Mouse (Mus musculus) left cerebral cortex, postnatal 25 days (tissue): ENCODE measurements around the gene Lrrc74b. TPM values are rescaled to one million over a fixed set of nuclear protein-coding genes. Genes with fewer than 3 reads are reported as not detected.
A peak's percentile ranks its signal among the peaks of the same experiment; 100 is the strongest.

Source experiments
- DNase-seq, 2 experiments: peaks; one replicate each; pipeline ENCODE4 v3.0.0; 2022; ENCODE audit warnings: low spot score in 2 of 2, mixed read lengths in 1 of 2
- intact Hi-C: fragments of 180-260 bp; cut with DNase I; formaldehyde crosslinking; loops from one replicate; pipeline ENCODE4 v1.15.1; 2025
- total RNA-seq, 2 experiments: library from RNA; stranded (reverse); gene quantifications; 2 replicates each; pipeline ENCODE4 v1.2.3; 2021

Lrrc74b gene
- under 1 TPM; 0.71 to 0.85 TPM for total RNA-seq

GRCm38 (mm10) chr16:17561128-17561750 lies at the start of gene Lrrc74b:
Gene Lrrc74b (minus strand): TSS chr16:17561247.
- no peak for DNase-seq
- intact Hi-C loops, result no loop called here

- intact Hi-C loops, result no loop called here
- DNase-seq, result peak in 1 of 2 experiments; percentile 70
Measured at GRCm38 (mm10) chr16:17605684-17606083, 44.6 kb upstream of the Lrrc74b start.

GRCm38 (mm10) chr16:17604941-17605340 lies 43.9 kb upstream of the Lrrc74b start:
- intact Hi-C loops, result no loop called here
- DNase-seq, result no peak

GRCm38 (mm10) chr16:17600944-17601562 lies 40.0 kb upstream of the Lrrc74b start:
- intact Hi-C loops, result no loop called here
- no peak for DNase-seq

- no peak for DNase-seq
- intact Hi-C loops, result no loop called here
Measured at GRCm38 (mm10) chr16:17590731-17591130, 29.7 kb upstream of the Lrrc74b start.

GRCm38 (mm10) chr16:17584555-17584954 lies 23.5 kb upstream of the Lrrc74b start:
- intact Hi-C loops, result no loop called here
- no peak for DNase-seq

- DNase-seq, result no peak
- intact Hi-C loops, result no loop called here
Measured at GRCm38 (mm10) chr16:17583064-17583463, 22.0 kb upstream of the Lrrc74b start, which contains the start of gene Slc7a4. Gene Slc7a4 (minus strand): TSS chr16:17583214.

- intact Hi-C loops, result loop anchor here (1.0 kb wide), 1 partner anchor 15 kb away; no protein-coding TSS in a partner anchor
Measured at GRCm38 (mm10) chr16:17576825-17577215, 15.8 kb upstream of the Lrrc74b start.

GRCm38 (mm10) chr16:17575870-17576824 lies 15.1 kb upstream of the Lrrc74b start:
- intact Hi-C loops, result loop anchor here (1.0 kb wide), 1 partner anchor 14 kb away; no protein-coding TSS in a partner anchor
- peak; percentile 81 to 86 for DNase-seq

More at GRCm38 (mm10) chr16:17576825-17577215, 15.8 kb upstream of the Lrrc74b start:
- no peak for DNase-seq

- intact Hi-C loops, result no loop called here
- no peak for DNase-seq
Measured at GRCm38 (mm10) chr16:17566186-17566585, 5.1 kb upstream of the Lrrc74b start.

GRCm38 (mm10) chr16:17564771-17565170 lies 3.7 kb upstream of the Lrrc74b start:
- DNase-seq, result no peak
- intact Hi-C loops, result loop anchor here (1.0 kb wide), 1 partner anchor 10 kb away; no protein-coding TSS in a partner anchor

GRCm38 (mm10) chr16:17564221-17564620 lies 3.2 kb upstream of the Lrrc74b start:
- intact Hi-C loops, result loop anchor here (1.0 kb wide), 1 partner anchor 10 kb away; no protein-coding TSS in a partner anchor
- peak in 1 of 2 experiments; percentile 80 for DNase-seq

GRCm38 (mm10) chr16:17563580-17563979 lies 2.5 kb upstream of the Lrrc74b start:
- DNase-seq, result peak in 1 of 2 experiments; percentile 66
- intact Hi-C loops, result no loop called here

GRCm38 (mm10) chr16:17561751-17562208 lies 733 bp upstream of the Lrrc74b start, which contains the start of gene P2rx6:
Gene P2rx6 (plus strand): TSS chr16:17561885.
- DNase-seq, result peak in 1 of 2 experiments; percentile 62
- intact Hi-C loops, result loop anchor here (1.0 kb wide), 1 partner anchor 15 kb away; no protein-coding TSS in a partner anchor

GRCm38 (mm10) chr16:17559396-17560027 lies 1.5 kb downstream of the Lrrc74b start:
- intact Hi-C loops, result loop anchor here (2.0 to 5.0 kb wide), 2 partner anchors 55 to 253 kb away; no protein-coding TSS in a partner anchor

GRCm38 (mm10) chr16:17558811-17559210 lies 2.2 kb downstream of the Lrrc74b start:
- DNase-seq, result no peak
- intact Hi-C loops, result loop anchor here (2.0 to 5.0 kb wide), 2 partner anchors 56 to 253 kb away; no protein-coding TSS in a partner anchor

More at GRCm38 (mm10) chr16:17559396-17560027, 1.5 kb downstream of the Lrrc74b start:
- DNase-seq, result no peak

GRCm38 (mm10) chr16:17557947-17558480 lies 3.0 kb downstream of the Lrrc74b start:
- DNase-seq, result peak; percentile 83 to 87
- intact Hi-C loops, result loop anchor here (2.0 to 5.0 kb wide), 2 partner anchors 57 to 254 kb away; no protein-coding TSS in a partner anchor

- peak in 1 of 2 experiments; percentile 65 for DNase-seq
- intact Hi-C loops, result loop anchor here (5.0 kb wide), 1 partner anchor 255 kb away; no protein-coding TSS in a partner anchor
Measured at GRCm38 (mm10) chr16:17556907-17557306, 4.1 kb downstream of the Lrrc74b start.
